Mouse (Mus musculus): Measurements from ENCODE around the gene Rtf1. TPM values are rescaled to one million over a fixed set of nuclear protein-coding genes. Genes with fewer than 3 reads are reported as not detected.

The Rtf1 gene
- polyA plus RNA-seq, 1 experiment from 2014 or later, result 29.6 TPM

DNA sequence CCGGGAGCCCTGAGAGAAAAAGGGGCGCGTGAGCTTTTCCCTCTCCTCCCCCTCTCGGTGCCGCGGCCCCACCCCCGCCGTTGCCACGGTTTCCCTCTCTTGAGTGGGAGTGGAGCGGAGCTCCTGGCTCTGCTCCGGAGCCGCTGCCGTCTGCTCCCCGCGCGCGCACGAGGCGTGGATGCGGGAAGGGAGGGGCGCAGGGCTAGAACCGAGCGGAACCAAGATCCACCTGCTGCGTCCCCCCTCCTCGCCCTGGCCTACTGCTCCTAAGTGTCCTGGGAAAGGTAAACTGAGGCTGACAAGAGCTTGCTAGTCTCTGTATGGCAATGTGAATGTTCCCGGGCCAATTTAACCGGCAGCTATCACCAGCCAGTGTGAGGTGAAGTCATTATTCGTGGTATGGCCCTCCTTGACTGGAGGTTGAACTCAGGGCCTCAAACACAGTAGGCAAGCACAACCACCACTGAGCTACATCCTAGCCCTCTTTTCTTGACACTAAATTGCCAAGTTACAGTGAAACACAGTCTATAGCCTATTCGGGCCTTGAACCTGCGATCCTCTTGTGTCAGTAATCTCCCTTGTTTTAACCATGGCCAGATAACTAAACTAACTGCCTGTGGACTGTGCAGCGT is 68.4 kb downstream of the Rtf1 start:
- H3K4me2 ChIP-seq (ENCODE audit: low read depth, low read length), result peak overlapping the region; percentile 100
- no peaks in the 10 kb centered on the region for H3K36me3 ChIP-seq (ENCODE audit: control insufficient read depth, insufficient read depth, low read length)
- H3K9me3 ChIP-seq (ENCODE audit: control insufficient read depth, low read length), result no peaks in the 10 kb centered on the region
- H3K27me3 ChIP-seq (replicated peaks; ENCODE audit: control insufficient read depth, insufficient read depth, low read length), result peaks cover 4% of the 10 kb centered on the region; the same call in 1 of the 2 replicates
- ATAC-seq, result no peak
- H3K9ac ChIP-seq (ENCODE audit: low read depth, low read length), result peak overlapping the region; percentile 74
- H3K4me3 ChIP-seq (ENCODE audit: low read length), result peak overlapping the region; percentile 60
- peak overlapping the region; percentile 94 for H3K27ac ChIP-seq (ENCODE audit: low read length)
- peaks cover 32% of the 10 kb centered on the region for H3K4me1 ChIP-seq (ENCODE audit: control insufficient read depth, insufficient read depth, low read length)
- WGBS, result 8% methylated on average over 31 of the region's 31 CpGs

- Histone ChIP-seq H3K27me3 (replicated peaks; ENCODE audit: control insufficient read depth, insufficient read depth, low read length) (peaks cover 4% of the 10 kb centered on the region; the same call in 1 of the 2 replicates), H3K27ac (ENCODE audit: low read length) (peak overlapping the region; percentile 94), H3K36me3 (ENCODE audit: control insufficient read depth, insufficient read depth, low read length) (no peaks in the 10 kb centered on the region), H3K4me2 (ENCODE audit: low read depth, low read length) (peak overlapping the region; percentile 100), H3K4me1 (ENCODE audit: control insufficient read depth, insufficient read depth, low read length) (peaks cover 32% of the 10 kb centered on the region), H3K4me3 (ENCODE audit: low read length) (peak overlapping the region; percentile 60), H3K9me3 (ENCODE audit: control insufficient read depth, low read length) (no peaks in the 10 kb centered on the region), H3K9ac (ENCODE audit: low read depth, low read length) (peak overlapping the region; percentile 74)
- peak; percentile 17 for ATAC-seq
- 8% methylated on average over 22 of the region's 22 CpGs for WGBS
Measured at GRCm38 (mm10) chr2:119743808-119744162, 68.9 kb downstream of the Rtf1 start.

DNA sequence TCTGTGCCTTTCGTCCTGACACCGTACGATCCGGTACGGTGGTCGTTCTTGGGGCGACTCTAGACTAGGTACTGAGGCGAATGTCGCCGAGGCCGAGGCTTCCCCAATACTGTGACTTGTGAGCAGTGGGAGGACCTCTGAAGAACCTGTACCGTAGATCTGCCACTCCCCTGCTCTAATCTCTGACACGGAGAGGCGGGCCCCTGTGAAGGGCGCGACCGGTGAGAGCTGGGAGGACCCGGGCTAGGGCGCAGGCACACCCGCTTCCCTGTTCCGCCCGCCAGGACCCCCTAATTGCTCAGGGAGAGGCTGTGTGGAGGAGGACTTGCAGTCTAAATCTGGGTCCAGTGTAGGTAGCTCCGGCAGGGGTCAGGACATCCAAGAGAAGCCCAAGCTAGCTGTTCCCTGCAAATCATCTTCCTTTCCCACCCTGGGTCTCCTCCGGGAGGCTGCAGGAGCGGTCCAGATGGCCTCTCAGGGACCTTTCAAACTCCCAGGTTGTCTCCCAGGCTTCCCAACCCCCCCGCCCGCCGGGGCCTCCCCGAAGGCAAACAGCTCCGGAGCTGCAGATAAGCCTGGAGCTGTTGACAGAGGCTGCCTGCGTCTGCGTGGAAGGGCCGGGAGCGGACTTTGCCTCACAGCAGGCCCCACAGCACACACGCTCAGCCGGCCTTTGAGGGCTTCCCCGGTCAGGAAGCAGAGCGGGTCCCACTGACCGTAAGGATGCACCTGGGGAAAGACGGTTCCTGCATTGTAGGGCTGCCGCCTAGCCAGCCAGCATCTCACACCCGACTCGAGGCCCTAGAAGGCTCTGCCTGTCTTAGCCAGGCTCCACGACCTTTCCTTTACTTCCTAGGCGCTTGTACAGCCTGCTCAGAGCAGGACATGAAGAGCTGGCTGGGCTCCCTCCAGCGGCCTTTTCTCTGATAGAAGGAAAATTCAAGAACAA is 69.6 kb downstream of the Rtf1 start:
- ATAC-seq, result peak; percentile 89
- no peaks in the 10 kb centered on the region for H3K9me3 ChIP-seq (ENCODE audit: control insufficient read depth, low read length)
- peak overlapping the region; percentile 94 for H3K27ac ChIP-seq (ENCODE audit: low read length)
- WGBS, result 6% methylated on average over 45 of the region's 46 CpGs
- no peaks in the 10 kb centered on the region for H3K36me3 ChIP-seq (ENCODE audit: control insufficient read depth, insufficient read depth, low read length)
- peaks cover 4% of the 10 kb centered on the region; the same call in 1 of the 2 replicates for H3K27me3 ChIP-seq (replicated peaks; ENCODE audit: control insufficient read depth, insufficient read depth, low read length)
- H3K4me3 ChIP-seq (ENCODE audit: low read length), result peak overlapping the region; percentile 60
- peak overlapping the region; percentile 74 for H3K9ac ChIP-seq (ENCODE audit: low read depth, low read length)
- peaks cover 32% of the 10 kb centered on the region for H3K4me1 ChIP-seq (ENCODE audit: control insufficient read depth, insufficient read depth, low read length)
- H3K4me2 ChIP-seq (ENCODE audit: low read depth, low read length), result peak overlapping the region; percentile 100

- Histone ChIP-seq H3K4me3 (ENCODE audit: low read length) (peak overlapping the region; percentile 60), H3K4me2 (ENCODE audit: low read depth, low read length) (peak overlapping the region; percentile 100; the same call in 1 of the 2 replicates), H3K36me3 (ENCODE audit: control insufficient read depth, insufficient read depth, low read length) (no peaks in the 10 kb centered on the region), H3K9me3 (ENCODE audit: control insufficient read depth, low read length) (no peaks in the 10 kb centered on the region), H3K9ac (ENCODE audit: low read depth, low read length) (0 out of 2 replicates have a peak overlapping the region, but pooled peaks have one; percentile 46), H3K27ac (ENCODE audit: low read length) (peak overlapping the region; percentile 94), H3K27me3 (replicated peaks; ENCODE audit: control insufficient read depth, insufficient read depth, low read length) (peaks cover 4% of the 10 kb centered on the region; the same call in 1 of the 2 replicates), H3K4me1 (ENCODE audit: control insufficient read depth, insufficient read depth, low read length) (peaks cover 32% of the 10 kb centered on the region)
- WGBS, result 8% methylated on average over 1 of the region's 1 CpGs
- ATAC-seq, result no peak
Measured at GRCm38 (mm10) chr2:119745281-119745680, 70.4 kb downstream of the Rtf1 start.

DNA sequence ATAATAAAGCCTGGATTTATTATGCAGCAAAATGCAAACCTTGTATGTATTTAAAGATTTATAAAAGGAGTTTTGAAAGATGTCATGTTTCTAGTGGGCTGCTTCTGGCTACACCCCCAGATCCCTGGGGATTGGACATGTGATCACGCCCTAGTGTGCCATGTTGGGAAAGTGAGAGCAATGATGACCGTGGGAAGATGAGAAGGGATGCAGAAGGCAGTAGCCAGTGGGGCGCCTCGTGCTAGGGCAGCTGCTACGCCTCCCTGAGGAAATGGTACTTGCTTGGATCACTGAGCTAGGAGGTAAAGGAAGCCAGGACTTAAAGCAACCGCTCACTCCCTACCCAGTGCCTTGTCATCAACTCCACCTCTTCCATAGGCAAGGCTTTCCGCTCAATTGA is 72.7 kb downstream of the Rtf1 start:
- H3K4me2 ChIP-seq (ENCODE audit: low read depth, low read length), result no peak overlapping the region
- H3K9me3 ChIP-seq (ENCODE audit: control insufficient read depth, low read length), result no peaks in the 10 kb centered on the region
- no peak for ATAC-seq
- H3K36me3 ChIP-seq (ENCODE audit: control insufficient read depth, insufficient read depth, low read length), result no peaks in the 10 kb centered on the region
- peaks cover 4% of the 10 kb centered on the region; the same call in 1 of the 2 replicates for H3K27me3 ChIP-seq (replicated peaks; ENCODE audit: control insufficient read depth, insufficient read depth, low read length)
- H3K4me1 ChIP-seq (ENCODE audit: control insufficient read depth, insufficient read depth, low read length), result peaks cover 20% of the 10 kb centered on the region
- no peak overlapping the region for H3K4me3 ChIP-seq (ENCODE audit: low read length)
- no peak overlapping the region for H3K9ac ChIP-seq (ENCODE audit: low read depth, low read length)
- no peak overlapping the region for H3K27ac ChIP-seq (ENCODE audit: low read length)
- 81% methylated on average over 7 of the region's 7 CpGs for WGBS

GRCm38 (mm10) chr2:119749260-119749659 is 74.4 kb downstream of the Rtf1 start:
- Histone ChIP-seq H3K4me2 (ENCODE audit: low read depth, low read length) (no peak overlapping the region), H3K36me3 (ENCODE audit: control insufficient read depth, insufficient read depth, low read length) (no peaks in the 10 kb centered on the region), H3K9ac (ENCODE audit: low read depth, low read length) (no peak overlapping the region), H3K9me3 (ENCODE audit: control insufficient read depth, low read length) (no peaks in the 10 kb centered on the region), H3K4me3 (ENCODE audit: low read length) (no peak overlapping the region), H3K4me1 (ENCODE audit: control insufficient read depth, insufficient read depth, low read length) (peaks cover 8% of the 10 kb centered on the region), H3K27me3 (replicated peaks; ENCODE audit: control insufficient read depth, insufficient read depth, low read length) (peaks cover 3% of the 10 kb centered on the region; the same call in 1 of the 2 replicates), H3K27ac (ENCODE audit: low read length) (no peak overlapping the region)
- ATAC-seq, result no peak
- 75% methylated on average over 13 of the region's 13 CpGs for WGBS

DNA sequence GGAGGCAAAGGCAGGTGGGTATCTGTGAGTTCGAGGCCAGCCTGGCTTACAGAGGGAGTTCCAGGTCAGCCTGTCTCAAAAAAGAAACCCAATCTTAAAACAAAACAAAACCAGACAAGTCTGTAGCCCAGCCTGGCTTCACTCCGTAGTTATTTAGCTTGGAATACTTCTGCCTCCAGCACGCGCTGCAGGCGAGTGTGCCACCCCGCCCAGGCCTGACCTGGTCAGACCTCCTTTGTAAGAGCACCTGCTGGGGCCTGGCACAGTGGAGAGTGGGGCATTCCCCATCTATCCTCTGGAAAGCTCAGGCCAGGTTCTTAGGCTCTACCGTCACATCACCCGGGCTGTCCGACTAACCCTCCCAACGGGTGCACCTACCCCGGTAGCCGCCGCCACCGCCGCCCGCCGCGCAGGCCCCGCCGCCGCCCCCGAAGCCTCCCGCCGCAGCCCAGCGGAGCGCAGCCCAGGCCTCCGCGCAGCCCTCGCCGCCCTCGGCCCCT is 82.8 kb downstream of the Rtf1 start:
- H3K36me3 ChIP-seq (ENCODE audit: control insufficient read depth, insufficient read depth, low read length), result no peaks in the 10 kb centered on the region
- H3K9ac ChIP-seq (ENCODE audit: low read depth, low read length), result peak overlapping the region; percentile 68
- peaks cover 30% of the 10 kb centered on the region for H3K27me3 ChIP-seq (replicated peaks; ENCODE audit: control insufficient read depth, insufficient read depth, low read length)
- peak overlapping the region; percentile 99 for H3K4me2 ChIP-seq (ENCODE audit: low read depth, low read length)
- no peak overlapping the region for H3K27ac ChIP-seq (ENCODE audit: low read length)
- ATAC-seq, result peak; percentile 64
- H3K4me1 ChIP-seq (ENCODE audit: control insufficient read depth, insufficient read depth, low read length), result peaks cover 7% of the 10 kb centered on the region
- H3K4me3 ChIP-seq (ENCODE audit: low read length), result peak overlapping the region; percentile 66
- H3K9me3 ChIP-seq (ENCODE audit: control insufficient read depth, low read length), result no peaks in the 10 kb centered on the region
- 4% methylated on average over 31 of the region's 31 CpGs for WGBS

DNA sequence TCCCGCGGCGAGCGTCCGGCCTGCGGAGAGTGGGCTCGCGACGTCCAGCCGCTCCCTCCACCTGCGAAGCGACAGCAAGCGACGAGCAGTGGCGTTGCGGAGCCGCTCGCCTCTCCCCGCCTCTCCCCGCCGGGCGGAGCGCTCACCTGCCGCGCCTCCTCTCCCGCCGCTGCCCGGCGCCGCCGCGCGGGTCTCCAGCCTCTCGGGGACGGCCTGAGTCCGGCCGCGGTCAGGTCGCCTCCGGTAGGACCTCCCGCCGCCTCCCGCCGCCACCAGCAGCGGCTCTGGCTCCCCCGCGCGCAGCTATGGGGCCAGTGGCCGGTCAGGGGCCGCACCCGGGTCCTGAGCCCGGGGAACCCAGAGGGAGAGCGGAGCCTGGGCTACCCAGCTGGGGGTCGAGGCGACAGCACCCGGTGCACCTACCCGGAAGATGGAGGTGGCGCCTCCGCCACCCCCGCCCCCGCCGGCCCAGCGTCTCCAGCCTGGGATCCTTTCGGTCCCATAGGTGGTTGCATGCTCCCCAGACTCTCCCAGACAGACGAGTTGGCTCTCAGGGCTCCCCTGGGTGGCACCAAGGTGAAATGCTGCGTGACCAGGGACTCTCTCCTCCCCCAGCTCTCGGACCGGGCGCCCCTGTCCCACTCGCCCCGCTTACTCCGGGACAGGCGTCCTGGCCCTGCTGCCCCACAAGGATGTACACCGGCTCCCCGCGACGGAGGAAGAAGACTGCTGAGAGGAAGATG is 83.4 kb downstream of the Rtf1 start:
- WGBS, result under 1% methylated on average over 73 of the region's 77 CpGs
- Histone ChIP-seq H3K27ac (ENCODE audit: low read length) (no peak overlapping the region), H3K36me3 (ENCODE audit: control insufficient read depth, insufficient read depth, low read length) (no peaks in the 10 kb centered on the region), H3K27me3 (replicated peaks; ENCODE audit: control insufficient read depth, insufficient read depth, low read length) (peaks cover 27% of the 10 kb centered on the region), H3K4me1 (ENCODE audit: control insufficient read depth, insufficient read depth, low read length) (peaks cover 7% of the 10 kb centered on the region), H3K9ac (ENCODE audit: low read depth, low read length) (peak overlapping the region; percentile 68), H3K4me2 (ENCODE audit: low read depth, low read length) (peak overlapping the region; percentile 99), H3K9me3 (ENCODE audit: control insufficient read depth, low read length) (no peaks in the 10 kb centered on the region), H3K4me3 (ENCODE audit: low read length) (peak overlapping the region; percentile 66)
- ATAC-seq, result peak; percentile 41
